Mouse (Mus musculus): ENCODE results near the gene Nell2.

GRCm38 (mm10) chr15:95145118-95145517 is 383.2 kb downstream of the Nell2 start:
- TF ChIP-seq CEBPB (IDR thresholded peaks at IDR 0.05; ENCODE audit: insufficient read depth, poor library complexity, severe bottlenecking), result peak; percentile 88
- TF ChIP-seq POLR2A (IDR thresholded peaks at IDR 0.05; ENCODE audit: insufficient read length, low read depth), result no peak
- TF ChIP-seq REST (IDR thresholded peaks at IDR 0.05; ENCODE audit: insufficient read depth, insufficient read length), result no peak
- no peak for TF ChIP-seq E2F4 (IDR thresholded peaks at IDR 0.05; ENCODE audit: insufficient read depth)
- no peak for TF ChIP-seq USF1 (IDR thresholded peaks at IDR 0.05; ENCODE audit: low read depth)
- no peak for TF ChIP-seq MYOG (IDR thresholded peaks at IDR 0.05; ENCODE audit: control insufficient read depth in 1 of 3, insufficient read depth in 1 of 3, insufficient read length in 2 of 3, low read depth in 2 of 3)
